Mouse (Mus musculus): ENCODE measurements around the gene Pcid2. TPM values are rescaled to one million over a fixed set of nuclear protein-coding genes. Genes with fewer than 3 reads are reported as not detected.
A peak's percentile ranks its signal among the peaks of the same experiment; 100 is the strongest.

Pcid2 gene
- 10 to 100 TPM; 10.4 to 10.6 TPM for total RNA-seq (2021)
- long read RNA-seq, experiment 1, transcript Pcid2-201 (14 exons, 2,860 nt), result major isoform, 8 of 12 reads
- long read RNA-seq, experiment 1, partial matches to known transcripts, result 0 of 12 reads
- long read RNA-seq, experiment 1, other reads (novel, unspliced or antisense), result 4 of 12 reads
- long read RNA-seq, experiment 2, partial matches to known transcripts, result 0 of 3 reads
- long read RNA-seq, experiment 2, other reads (novel, unspliced or antisense), result 1 of 3 reads

DNA sequence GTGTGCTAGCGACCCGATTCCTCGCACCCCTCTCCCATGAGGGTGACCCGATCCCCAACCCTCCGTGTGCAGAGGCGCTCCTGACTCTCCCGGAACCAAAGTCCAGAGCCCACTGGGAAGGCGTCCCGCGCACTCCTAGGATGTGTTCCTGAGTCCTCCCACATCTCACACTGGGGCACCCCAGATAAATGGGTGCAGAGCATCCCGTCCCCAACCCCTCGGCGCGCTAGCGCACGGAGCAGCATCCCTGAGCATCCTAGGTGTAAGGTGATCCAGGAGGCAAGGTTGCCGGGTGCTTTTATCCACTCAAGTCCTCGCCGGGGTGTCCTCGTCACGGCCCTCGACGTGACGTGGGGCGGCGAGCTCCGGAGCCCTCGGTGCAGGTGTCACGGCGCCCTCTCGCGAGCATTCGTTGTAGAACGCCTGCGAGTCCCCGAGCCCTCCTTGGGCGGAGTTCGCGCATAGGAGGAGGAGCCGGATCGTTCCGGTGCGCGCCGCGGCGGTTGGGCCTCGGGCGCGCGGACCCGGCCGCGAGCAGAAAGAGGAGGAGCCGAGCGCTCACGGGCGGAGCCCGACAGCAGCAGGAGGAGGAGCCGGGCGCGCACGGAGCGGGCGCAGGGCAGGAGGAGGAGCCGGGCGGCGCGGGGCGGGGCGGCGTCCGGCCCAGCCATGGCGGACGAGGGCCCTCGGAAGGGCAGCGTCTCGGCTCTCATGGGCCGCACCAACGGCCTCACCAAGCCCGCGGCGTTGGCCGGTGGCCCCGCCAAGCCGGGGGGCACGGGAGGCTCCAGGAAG, at the start of gene Pcid2, which contains the start of gene Cul4a:
Gene Pcid2, minus strand, starts transcription at position 373 of the 795 bp plus-strand sequence.
Gene Cul4a, plus strand, starts transcription at position 535 of the 795 bp plus-strand sequence.
- DNase-seq, result peak; percentile 96 to 97

DNA sequence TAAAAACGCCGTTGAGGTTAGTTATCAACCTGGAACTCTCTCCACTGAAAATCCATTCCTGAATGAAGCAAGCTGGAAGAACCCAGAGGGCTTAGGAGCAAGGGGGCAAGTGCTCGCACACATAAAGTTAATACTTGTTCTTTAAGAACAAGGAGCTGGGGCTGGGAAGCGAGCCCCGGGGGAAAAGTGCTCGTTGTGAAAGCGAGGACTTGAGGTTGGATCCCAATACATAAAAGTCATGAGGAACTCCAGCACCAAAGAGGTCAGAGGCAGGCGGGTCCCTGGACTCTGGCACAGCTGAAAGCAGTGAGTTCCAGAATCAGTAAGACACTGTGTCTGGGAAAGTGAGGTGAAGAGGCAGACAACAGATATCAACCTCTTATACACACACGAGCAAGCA, 48.8 kb upstream of the Pcid2 start:
- DNase-seq, result no peak

DNA sequence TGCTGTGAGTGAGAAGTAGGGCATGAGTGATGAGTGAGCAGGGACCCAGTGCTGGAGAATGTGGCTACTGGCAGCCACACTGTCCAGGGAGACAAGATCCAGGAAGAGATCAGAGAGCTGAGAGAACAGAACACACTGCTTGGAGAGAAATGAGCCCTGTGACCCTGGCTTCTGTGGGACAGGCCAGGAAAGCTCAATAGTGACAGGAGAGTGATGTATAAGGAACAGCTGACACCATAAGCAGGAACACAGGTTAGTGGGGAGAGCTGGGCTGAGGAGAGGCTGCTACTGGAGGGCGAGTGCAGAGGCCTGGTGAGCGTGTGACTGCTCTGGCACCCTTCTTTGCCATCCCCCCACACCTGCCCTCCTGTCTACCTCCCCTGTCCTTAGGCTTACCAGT, 45.7 kb upstream of the Pcid2 start:
- DNase-seq, result no peak

DNA sequence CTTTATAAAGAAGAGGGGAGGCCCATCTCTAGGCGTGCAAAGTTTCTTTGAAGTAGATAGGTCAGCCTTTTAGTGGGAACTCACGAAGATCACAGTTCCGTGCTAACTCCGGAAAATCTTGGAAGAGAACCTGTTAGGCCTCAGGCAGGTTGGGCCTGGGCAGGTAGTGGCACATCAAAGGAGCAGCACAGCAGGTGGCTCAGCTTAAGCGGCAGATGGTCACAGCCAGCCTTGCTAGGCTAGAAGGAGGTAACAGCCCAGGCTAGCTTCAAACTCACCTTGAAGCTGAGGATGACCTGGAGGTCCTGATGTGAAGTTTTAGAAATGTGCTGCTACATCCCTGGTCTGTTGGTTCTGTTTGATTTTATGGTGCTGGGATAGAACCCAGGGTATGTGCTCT, 44.6 kb upstream of the Pcid2 start:
- no peak for DNase-seq

DNA sequence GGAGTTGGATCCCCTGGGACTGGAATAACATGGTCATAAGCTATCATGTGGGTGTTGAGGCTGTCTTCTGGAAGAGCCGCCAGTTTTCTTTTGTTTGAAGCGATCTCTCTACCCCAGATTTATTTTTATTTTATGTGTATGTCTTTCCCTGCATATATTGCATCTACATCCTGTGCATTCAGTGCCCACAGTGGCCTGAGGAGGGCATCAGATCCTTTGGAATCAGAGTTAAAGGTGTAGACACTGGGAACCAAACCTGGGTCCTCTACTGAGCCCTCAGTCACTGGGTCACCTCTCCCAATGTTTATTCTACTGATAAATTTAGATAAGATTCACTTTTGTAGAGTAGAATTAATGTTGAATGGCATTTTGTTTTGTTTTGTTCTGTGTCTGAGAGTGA, 44.0 kb upstream of the Pcid2 start:
- DNase-seq, result no peak

DNA sequence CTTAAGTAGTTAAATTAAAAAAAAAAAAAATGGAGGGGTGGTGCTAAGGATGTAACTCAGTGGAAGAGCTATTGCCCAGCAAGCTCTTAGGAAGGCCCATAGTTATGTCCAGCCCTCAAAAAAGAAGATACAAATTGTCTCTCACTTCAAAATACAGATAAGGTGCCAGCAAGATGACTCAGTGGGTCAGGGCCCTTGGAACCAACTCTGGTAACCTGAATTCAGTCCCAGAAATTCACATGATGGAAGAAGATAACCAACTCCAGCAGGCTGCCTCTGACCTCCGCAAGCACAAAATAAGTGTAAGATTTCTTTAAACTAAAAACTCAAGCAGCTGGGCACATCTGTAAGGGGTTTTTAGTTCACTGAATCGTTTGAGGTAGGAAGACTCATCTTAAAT, 43.2 kb upstream of the Pcid2 start:
- DNase-seq, result no peak

DNA sequence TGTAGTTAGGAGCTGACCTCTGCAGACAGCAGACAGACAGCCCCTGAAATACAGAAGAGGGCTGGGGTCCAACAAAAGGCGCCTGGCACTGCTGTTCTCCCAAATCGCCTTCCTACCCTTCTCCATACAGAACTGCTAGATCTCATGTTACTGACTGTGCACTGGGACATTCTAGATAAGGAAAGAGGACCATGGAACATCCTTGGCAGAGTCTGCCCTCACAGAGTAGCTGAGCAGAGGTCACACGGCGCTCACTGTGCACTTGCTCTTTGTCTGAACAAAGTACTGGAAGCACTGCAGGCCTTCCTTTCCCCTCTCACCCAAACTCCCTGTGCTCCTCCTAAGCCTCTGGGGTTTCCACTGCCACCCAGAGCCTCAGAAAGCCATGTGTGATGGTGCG, 36.4 kb upstream of the Pcid2 start:
- no peak for DNase-seq

DNA sequence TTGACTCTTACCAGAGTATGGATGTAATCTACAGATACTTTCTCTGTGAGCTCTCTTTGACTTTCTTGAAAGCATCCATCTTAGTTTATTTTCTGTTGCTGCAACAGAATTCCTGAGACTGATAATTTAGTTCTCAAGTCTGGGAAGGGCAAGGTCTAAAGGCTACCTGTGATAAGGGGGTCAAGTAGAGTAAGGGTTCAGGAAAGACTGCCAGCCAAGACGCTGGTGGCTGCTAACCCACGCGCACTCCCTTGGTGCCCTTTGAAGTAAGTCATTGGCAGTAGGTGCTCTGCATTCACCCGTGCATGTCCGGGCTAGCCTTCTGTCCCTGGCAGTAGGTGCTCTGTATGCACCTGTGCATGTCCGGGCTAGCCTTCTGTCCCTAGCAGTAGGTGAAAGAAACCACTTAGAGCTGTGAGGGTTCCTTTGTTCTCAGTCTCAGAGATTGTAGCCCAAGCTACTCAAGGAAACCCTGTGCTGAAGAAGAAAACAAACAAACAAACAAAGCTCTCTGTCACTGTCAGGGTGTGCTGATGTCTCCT, 34.5 kb upstream of the Pcid2 start:
- no peak for DNase-seq

DNA sequence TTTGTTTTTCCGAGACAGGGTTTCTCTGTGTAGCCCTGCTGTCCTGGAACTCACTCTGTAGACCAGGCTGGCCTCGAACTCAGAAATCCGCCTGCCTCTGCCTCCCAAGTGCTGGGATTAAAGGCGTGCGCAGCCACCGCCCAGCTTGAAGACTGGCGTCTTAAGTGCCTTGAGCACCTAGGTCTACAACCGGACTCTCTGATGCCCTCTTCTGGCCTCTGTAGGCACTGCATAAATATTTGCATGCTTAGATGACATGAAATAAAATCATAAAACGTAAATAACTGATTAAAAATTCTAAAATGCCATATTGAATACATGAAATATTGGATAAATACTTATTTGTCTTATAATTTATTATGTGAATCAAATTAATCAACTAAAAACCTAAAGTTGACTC, 27.0 kb upstream of the Pcid2 start:
- DNase-seq, result peak; percentile 37 to 79

DNA sequence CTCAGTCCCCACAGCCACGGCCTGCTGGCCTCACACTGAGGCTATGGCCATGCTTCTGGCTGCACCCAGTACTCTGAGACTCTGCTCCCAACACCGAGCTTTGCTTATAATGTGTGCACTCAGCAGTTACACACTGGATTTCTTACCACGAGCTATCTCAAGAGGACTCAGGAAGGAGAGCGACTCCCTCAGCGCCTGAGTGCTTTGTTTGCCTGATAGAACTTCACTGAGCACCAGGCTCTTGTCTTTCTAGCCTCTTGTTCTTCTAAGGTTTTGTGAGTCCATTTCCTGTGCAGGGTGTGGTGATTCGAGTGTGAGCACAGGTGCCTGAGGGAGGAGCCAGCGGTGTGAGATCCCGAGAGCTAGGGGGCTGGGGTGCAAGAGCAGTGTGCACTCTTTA, 19.6 kb upstream of the Pcid2 start:
- no peak for DNase-seq

DNA sequence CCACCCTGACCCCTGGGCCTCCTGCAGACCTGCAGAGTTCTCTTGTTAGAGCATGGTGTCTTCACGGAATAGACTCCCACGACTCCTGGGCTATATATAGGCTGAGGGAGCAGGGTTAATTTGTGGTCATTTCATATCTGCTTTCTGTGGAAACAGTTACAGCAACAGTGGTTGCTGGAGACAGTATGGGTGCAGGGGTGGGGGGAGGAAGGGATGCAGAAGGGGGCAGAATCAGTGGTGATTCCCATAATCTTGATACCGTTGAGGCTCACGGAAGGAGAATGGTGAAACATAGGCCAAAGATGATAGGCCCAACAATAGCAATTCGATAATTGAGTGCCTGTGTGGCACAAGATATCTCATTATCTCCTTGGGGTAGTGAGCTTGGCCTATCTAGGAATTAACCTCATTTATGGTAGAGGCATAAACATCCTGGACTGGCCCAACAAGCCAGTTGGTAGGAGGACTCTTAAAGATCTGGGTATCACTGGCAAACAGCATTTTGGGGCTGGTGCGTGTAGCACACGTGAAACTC, 17.7 kb upstream of the Pcid2 start:
- no peak for DNase-seq

DNA sequence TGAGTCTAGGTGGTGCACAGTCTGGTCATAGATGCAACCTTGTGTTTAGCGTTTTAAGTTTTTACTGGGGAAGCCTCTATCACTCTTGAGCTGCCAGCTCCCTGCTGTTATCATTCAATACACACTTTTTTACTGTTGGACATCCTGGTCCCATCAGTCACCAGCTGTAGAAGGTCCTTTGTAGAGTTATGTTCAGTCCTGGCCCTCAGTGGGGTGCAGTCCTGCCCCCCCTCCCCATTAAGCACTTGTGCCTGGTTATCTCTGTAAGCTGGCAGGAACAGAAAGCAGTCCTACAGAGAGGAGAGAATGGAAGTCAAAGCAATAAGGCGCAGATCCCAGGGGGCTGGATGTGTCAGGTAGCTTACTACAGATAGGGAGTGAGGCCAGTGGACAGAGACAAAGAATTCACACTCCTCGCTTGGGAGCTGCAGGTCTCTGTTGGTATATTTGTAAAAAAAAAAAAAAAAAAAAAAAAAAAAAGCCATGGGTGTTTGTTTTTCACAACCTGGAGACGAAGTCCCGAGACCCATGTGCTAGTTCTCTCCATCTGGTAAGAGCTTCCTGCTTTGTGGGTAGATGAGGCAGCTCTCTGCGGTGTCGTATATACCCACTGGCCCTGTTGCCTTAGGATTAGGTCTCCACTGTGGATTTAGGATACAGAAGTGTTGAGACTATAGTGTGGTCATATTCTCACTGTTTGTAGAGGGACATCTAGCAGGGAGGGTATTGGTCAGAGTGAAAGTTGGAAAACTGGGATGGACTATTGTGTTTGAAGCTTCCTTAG, 15.8 kb upstream of the Pcid2 start:
- no peak for DNase-seq

DNA sequence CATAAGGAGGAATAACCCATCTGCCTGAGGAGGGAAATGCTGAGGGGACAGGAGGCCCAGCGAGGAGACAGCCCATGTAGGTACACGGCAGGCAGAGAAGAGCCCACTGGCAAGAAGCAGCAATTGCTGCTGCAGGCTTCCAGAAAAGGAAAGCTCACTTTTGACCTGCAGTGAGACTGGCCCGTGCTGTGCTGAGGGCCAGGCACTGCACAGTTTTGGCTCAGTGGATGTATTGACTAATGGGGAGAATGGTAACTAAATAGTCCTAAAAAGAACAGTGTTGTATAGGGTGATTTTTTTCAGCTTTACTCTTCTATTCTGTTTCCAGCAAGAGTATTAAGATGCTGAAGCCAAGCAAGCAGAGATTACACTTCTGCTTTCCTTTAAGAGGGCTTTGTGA, 13.3 kb upstream of the Pcid2 start:
- DNase-seq, result no peak

DNA sequence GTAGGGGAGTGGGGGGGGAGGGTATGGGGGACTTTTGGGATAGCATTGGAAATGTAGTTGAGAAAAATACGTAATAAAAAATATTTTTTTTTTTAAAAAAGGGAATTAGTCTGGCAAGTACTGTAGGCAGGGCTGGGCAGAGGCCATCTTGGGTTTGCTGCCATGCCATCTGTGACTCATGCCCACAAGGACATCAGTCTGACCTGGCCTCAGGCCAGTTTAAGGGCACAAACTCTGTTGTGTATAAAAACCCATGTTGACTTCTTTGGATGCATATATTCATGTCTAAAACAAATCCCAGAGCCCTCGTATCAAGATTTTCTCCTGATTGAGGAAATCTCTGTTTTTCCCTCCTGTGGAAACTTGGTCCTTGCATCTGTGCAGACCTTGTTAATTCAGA, 11.8 kb upstream of the Pcid2 start:
- no peak for DNase-seq

DNA sequence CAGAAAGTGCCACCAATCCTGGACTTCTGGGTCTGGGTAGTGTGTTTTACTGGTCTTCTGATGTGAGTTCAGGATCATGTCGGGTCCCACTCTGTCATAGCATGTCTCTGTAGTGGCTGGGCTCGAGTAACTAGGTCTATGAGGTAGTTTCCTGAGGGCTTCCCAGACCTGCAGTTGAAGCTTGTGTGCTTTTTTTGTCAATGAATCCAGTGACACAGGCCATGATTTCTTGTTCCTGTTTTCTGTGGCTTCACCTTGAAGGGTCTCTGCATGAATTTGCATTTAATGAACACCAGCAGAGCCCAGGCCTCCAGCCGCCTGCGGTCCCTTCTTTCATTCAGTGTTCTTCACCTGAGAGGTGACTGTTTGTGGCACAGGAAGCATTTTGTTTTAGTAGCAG, 8.0 kb upstream of the Pcid2 start:
- no peak for DNase-seq

DNA sequence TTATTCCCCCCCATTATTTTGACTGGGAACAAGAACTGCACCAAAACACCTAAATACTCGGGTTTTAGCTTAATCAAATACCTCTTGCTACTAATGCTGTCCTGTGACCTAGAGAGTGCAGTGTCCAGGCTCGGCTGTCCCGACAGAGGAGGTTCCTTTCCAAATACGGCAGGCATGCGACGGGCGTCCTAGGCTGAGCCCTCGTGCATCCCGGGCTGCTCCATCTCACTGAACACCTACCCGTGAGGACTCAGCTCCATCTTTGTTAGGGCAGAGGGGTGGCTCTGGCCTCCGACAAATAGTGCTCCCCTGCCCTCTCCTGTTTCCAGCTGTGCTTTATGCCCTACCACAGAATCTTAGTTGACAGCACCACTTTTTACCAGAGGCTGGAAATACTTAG, 6.7 kb upstream of the Pcid2 start:
- DNase-seq, result peak in 1 of 2 experiments; percentile 10

DNA sequence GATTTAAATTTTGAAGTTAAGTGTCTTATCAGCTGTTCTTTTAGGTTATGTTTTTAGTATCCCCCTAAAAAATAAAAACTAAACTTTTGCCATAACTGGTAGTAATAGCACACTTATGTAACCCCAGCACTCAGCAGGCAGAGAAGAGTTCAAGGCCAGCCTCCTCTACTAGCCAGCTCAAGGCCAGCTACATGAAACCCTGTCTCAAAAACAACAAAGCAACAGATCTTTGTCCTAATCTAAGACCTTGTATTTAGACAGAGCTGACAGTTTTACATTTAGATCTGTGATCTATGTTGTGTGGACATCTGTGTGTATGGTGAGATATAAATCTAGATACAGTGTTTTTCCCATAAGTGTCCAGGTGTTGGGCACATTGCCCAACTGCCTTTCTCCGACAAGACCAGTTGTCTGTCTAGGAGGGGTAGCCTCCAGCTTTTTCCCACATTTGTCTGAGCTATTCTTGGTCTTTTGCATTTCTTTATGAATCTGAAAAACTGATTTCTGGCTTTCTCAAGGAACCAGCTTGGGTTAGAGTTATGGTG, 4.2 kb upstream of the Pcid2 start:
- DNase-seq, result no peak

DNA sequence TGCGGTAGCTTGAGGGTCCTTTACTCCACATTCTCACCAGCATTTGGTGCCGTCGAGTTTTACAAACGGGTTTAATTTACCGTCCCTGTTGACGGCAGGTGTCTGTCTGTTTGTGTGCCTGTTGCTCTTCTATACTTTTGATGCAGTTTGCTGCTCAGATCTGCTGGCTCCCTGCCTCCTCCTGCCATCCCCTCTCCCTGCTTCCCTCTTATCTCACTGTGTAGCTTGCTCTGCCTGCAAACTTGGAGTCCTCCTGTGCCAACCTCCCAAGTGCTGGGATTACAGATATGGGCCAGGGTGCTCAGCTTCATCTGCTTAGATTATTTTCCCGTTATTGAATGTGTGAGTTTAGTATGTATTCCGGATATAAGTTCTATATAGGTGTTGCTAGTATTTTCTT, 3.7 kb upstream of the Pcid2 start:
- DNase-seq, result peak in 1 of 2 experiments; percentile 19

DNA sequence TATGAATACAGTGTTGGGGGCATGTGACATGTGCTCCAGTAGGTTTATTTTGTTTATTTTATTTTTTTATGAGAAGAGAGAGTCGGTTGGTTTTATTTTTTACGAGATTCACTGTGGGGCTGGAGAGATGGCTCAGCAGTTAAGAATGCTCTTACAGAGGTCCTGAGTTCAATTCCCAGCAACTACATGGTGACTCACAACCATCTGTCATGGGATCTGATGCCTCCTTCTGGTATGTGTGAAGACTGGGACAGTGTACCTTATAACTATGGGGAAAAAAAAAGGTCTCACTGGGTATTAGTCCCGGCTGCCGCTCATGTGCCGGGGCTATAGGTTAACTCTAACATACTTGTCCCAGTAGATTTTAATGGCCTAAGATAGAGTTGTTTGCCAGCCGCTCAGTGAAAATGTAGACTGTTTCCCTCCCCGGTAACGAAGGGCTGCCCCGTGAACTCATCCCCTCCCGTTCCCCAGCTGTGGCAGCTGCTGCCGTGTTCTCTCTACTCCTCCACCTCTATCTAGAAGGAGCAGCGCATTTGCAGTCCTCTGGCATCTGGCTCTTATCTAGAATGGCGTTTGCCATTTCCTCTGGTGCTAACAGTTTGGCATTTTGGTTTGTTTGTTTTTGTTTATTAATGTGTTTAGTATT, 2.9 kb upstream of the Pcid2 start:
- no peak for DNase-seq

DNA sequence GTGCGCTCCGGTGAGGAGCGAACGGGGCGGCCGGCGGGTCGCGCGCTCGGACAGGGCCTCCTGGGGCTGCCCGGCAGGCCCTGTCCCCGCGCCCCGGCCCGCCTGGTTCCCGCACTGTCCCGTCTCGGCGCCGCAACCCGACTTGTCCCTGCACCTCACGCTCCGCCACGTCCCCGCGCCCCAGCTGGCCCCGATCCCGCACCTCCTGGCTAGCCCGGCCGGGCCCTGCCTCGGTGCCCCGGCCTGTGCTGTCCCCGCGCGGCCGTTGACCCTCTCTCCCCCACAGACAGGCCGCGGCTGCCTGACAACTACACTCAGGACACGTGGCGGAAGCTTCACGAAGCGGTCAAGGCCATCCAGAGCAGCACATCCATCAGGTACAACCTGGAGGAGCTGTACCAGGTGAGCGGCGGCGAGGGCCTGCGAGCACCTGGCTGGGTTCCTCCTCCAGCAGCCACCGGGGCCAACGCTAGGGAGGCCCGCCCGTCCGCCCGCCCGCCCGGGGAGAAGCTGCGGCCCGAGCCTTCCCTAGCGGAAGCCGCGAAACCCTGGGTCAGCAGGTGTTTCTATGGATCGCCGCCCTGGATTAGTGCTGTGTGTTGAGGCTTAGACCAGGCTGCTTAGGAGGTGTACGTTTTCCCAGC, 771 bp upstream of the Pcid2 start:
- DNase-seq, result no peak

DNA sequence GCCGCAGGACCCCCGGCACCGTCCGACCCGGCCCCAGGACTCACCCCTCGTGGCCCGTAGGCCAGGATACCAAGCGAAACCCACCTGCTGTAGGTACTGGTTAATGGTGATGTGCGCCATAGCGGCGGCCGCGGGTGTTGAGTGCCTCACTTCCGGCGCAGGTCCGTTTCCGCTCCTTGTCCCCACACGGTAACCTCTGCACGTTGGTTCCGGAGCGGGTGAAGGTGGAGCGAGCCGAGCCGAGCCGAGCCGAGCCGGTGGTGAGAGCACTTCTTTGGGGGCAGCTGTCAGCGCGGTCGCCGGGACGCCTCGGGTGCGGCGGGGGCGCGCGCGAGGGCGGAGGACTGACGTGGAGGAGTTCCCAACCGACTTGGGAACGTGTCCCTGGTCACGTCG, 570 bp downstream of the Pcid2 start:
- peak; percentile 90 to 96 for DNase-seq

All from heart, adult 18-20 months (tissue).